ENCODE assay signal across 15 mouse cellular contexts in the genomic region with DNA sequence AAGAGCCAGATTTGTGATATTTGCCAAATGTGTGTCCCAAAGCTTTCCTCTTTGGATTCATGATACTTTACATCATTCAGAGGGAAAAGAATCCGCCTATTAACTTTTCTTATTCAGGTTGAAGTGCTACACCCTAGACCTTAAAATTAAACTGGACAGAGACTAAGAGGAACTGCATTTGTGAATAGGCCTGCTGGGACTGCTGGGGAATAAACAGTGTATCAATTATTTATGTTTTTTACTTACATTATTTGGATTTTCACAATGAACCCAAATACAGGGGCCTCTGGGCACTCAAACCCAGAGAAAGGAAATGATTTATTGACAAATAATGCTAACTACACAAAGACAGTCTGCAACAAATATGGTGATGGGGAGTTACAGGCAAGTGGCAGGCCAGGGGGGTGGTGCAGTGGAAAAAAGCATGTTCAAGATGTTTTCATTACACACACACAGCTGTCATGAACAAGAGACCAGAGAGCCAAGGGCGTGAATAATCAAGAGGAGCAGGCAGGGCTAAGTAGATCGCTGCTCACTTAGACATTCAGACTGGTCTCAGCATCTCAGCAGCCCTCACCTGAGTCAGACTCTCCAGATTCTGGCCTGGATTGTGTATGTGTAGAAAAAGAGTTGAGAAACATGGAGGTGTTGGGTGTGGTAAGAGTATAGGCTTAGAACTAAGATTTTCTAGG.
"Had no signal": no experiment of that assay in that cellular context is flagged by ENCODE, and none has a peak within 500 bp of the region (broad histone marks: within the 10 kb centered on the region; RNA-seq: fewer than 3 reads in every experiment).

No protein-coding gene starts in this region.

- H3K4me3 ChIP-seq: limb, embryonic 15.5 days; liver, embryonic 12.5 days; megakaryocyte, embryonic 14.5 days had no signal

- ATAC-seq: liver, embryonic 12.5 days had no signal

- H3K9ac ChIP-seq: limb, embryonic 15.5 days; liver, embryonic 12.5 days; lung, embryonic 14.5 days had no signal

- DNase-seq: kidney, adult 11 months; kidney, adult 9 months; kidney, postnatal 36 days; layer of hippocampus, adult 9-11 months; layer of hippocampus, postnatal 36 days; lung, embryonic 14.5 days; lung, postnatal 10 days; right cerebral cortex, adult 18-20 months; right cerebral cortex, postnatal 25 days; thymus, postnatal 4 days had no signal

- H3K36me3 ChIP-seq: limb, embryonic 15.5 days; liver, embryonic 12.5 days had no signal

- H3K27ac ChIP-seq: kidney, postnatal 0 days; limb, embryonic 15.5 days; liver, embryonic 12.5 days; macrophage had no signal

- H3K4me2 ChIP-seq: limb, embryonic 15.5 days; liver, embryonic 12.5 days; lung, embryonic 14.5 days had no signal

- H3K27me3 ChIP-seq: limb, embryonic 15.5 days; liver, embryonic 12.5 days; megakaryocyte, embryonic 14.5 days had no signal

- H3K4me1 ChIP-seq: limb, embryonic 15.5 days; liver, embryonic 12.5 days; megakaryocyte, embryonic 14.5 days had no signal

- H3K9me3 ChIP-seq: limb, embryonic 15.5 days; liver, embryonic 12.5 days had no signal
